Mouse (Mus musculus): ENCODE data around the gene Chaf1a. TPM values are rescaled to one million over a fixed set of nuclear protein-coding genes. Genes with fewer than 3 reads are reported as not detected.

The Chaf1a gene
- polyA plus RNA-seq, 1 experiment from 2014 or later = 3.0 TPM

DNA sequence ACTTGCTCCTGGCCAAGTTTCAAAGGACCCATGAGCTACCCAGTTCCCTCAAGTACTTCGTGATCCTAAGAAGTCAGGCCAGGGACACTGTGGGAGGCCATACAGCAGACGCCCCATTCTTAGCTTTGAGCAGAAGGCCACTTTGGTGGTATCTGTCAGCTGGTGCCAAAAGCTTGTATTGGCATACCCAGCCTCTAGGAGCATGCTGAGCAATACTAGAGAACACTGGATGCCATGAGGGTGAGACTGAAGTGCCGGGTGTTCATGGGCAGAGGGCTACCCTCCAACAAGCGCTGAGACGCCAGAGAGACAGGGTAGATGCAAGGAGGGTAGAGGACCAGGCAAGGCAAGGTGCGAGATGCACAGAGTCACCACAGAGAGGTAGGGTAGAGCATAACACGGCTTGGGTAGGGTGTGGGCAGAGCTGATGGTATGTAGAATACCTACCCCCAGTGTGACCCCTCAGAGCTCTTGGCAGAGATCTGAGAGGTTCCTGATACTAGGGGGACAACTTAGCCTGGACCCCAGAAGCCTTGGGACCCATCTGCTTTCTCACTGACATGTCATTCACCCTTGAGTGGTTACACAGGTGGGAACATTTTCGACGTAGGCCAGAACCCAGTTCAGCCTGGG, 9.9 kb upstream of the Chaf1a start:
- no peak overlapping the region for H3K4me3 ChIP-seq (ENCODE audit: low read depth, low read length)
- ATAC-seq (no peak), DNase-seq (ENCODE audit: low spot score) (no peak)
- H3K9me3 ChIP-seq (ENCODE audit: low read length) = no peaks in the 10 kb centered on the region
- H3K27me3 ChIP-seq (replicated peaks; ENCODE audit: insufficient read depth, low read length) = no peaks in the 10 kb centered on the region
- H3K4me1 ChIP-seq (ENCODE audit: insufficient read depth, low read depth, low read length) = peaks cover 7% of the 10 kb centered on the region; the same call in 1 of the 2 replicates
- 87% methylated on average over 9 of the region's 9 CpGs for WGBS
- TF ChIP-seq CTCF (IDR thresholded peaks at IDR 0.05) = no peak
- TF ChIP-seq EP300 (IDR thresholded peaks at IDR 0.05) = no peak
- no peak overlapping the region for H3K27ac ChIP-seq (ENCODE audit: low read length)
- no peak overlapping the region for H3K4me2 ChIP-seq (replicated peaks; ENCODE audit: low read depth, low read length)
- H3K9ac ChIP-seq (replicated peaks; ENCODE audit: low read depth) = no peak overlapping the region
- H3K36me3 ChIP-seq (ENCODE audit: insufficient read depth, low read length) = no peaks in the 10 kb centered on the region

DNA sequence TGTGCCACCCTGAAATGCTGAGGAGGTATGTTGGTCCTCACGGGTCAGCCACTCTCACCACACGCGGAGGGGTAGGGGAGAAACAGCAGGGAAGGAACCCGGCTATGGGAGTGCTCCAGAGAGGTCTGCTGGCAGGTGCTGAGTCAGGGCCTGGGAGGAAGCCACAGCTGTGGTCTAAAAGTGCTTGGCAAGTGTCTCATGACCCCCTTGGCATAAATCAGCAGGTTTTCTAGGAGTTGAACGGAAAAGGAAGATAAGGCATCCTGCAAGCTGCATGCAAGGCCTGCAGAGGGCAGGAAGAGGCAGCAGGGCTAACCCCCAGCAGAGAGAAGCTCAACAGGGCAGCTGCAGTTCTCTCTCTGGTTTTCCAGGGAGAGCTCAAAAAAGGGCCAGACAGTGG, 9.3 kb upstream of the Chaf1a start:
- Histone ChIP-seq H3K27ac (ENCODE audit: low read length) (no peak overlapping the region), H3K9me3 (ENCODE audit: low read length) (no peaks in the 10 kb centered on the region), H3K27me3 (replicated peaks; ENCODE audit: insufficient read depth, low read length) (no peaks in the 10 kb centered on the region), H3K4me3 (ENCODE audit: low read depth, low read length) (no peak overlapping the region), H3K4me1 (ENCODE audit: insufficient read depth, low read depth, low read length) (peaks cover 11% of the 10 kb centered on the region; the same call in 1 of the 2 replicates), H3K4me2 (replicated peaks; ENCODE audit: low read depth, low read length) (no peak overlapping the region), H3K36me3 (ENCODE audit: insufficient read depth, low read length) (no peaks in the 10 kb centered on the region), H3K9ac (replicated peaks; ENCODE audit: low read depth) (no peak overlapping the region)
- WGBS = 39% methylated on average over 5 of the region's 5 CpGs
- peak; percentile 34 for ATAC-seq
- TF ChIP-seq EP300 (IDR thresholded peaks at IDR 0.05) (no peak), CTCF (IDR thresholded peaks at IDR 0.05) (peak; percentile 36)
- DNase-seq (ENCODE audit: low spot score) = peak; percentile 43

DNA sequence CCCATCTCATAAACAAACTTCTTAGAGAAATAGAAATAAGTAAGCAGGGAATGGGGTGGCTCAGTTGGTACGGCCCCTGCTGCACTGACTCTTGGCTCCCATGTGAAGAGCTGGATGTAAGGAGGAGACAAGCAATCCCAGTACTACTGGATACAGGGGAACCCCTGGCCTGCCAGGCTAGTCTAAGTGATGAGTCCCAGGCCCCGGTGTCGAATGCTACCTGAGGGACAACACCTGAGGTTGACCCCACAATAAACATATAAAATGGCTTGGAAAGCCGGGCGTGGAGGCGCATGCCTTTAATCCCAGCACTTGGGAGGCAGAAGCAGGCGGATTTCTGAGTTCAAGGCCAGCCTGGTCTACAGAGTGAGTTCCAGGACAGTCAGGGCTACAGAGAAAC, 8.8 kb upstream of the Chaf1a start:
- Histone ChIP-seq H3K27ac (ENCODE audit: low read length) (no peak overlapping the region), H3K4me3 (ENCODE audit: low read depth, low read length) (no peak overlapping the region), H3K36me3 (ENCODE audit: insufficient read depth, low read length) (no peaks in the 10 kb centered on the region), H3K4me2 (replicated peaks; ENCODE audit: low read depth, low read length) (no peak overlapping the region), H3K27me3 (replicated peaks; ENCODE audit: insufficient read depth, low read length) (no peaks in the 10 kb centered on the region), H3K9ac (replicated peaks; ENCODE audit: low read depth) (no peak overlapping the region), H3K4me1 (ENCODE audit: insufficient read depth, low read depth, low read length) (peaks cover 11% of the 10 kb centered on the region; the same call in 1 of the 2 replicates), H3K9me3 (ENCODE audit: low read length) (no peaks in the 10 kb centered on the region)
- ATAC-seq (no peak), DNase-seq (ENCODE audit: low spot score) (no peak)
- WGBS = 92% methylated on average over 7 of the region's 7 CpGs
- TF ChIP-seq EP300 (IDR thresholded peaks at IDR 0.05) (no peak), CTCF (IDR thresholded peaks at IDR 0.05) (no peak)

DNA sequence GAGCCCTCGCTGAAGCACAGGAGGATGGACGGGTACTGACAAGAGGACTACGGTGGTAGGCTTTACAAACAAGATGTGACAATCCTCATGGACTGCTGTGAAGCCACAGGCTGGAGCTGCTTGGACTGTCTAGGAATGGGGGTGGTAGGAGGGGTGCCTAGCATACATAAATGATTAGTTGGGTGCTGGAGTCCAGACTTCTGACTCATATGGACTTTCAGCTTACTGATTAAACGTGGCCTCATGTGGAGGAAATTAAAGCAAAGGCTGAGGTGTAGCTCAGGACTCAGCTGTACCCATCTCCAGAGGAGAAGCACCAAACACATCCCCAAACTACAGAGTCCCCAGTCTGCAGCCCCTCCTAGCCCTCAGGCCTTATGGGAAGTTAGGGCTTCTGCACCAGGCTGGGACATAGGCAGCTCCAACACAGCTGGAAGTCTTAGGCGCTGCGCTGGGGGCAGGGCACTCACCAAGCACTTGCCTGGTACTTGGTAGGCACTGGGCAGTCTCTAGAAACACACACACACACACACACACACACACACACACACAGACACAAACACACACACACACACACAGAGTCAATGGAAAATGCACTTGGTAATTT, 8.0 kb upstream of the Chaf1a start:
- Histone ChIP-seq H3K27ac (ENCODE audit: low read length) (no peak overlapping the region), H3K36me3 (ENCODE audit: insufficient read depth, low read length) (no peaks in the 10 kb centered on the region), H3K9me3 (ENCODE audit: low read length) (no peaks in the 10 kb centered on the region), H3K9ac (replicated peaks; ENCODE audit: low read depth) (no peak overlapping the region), H3K4me1 (ENCODE audit: insufficient read depth, low read depth, low read length) (peaks cover 14% of the 10 kb centered on the region; the same call in 1 of the 2 replicates), H3K27me3 (replicated peaks; ENCODE audit: insufficient read depth, low read length) (no peaks in the 10 kb centered on the region), H3K4me2 (replicated peaks; ENCODE audit: low read depth, low read length) (no peak overlapping the region), H3K4me3 (ENCODE audit: low read depth, low read length) (no peak overlapping the region)
- no peak for ATAC-seq
- WGBS = 68% methylated on average over 6 of the region's 6 CpGs
- TF ChIP-seq EP300 (IDR thresholded peaks at IDR 0.05) (no peak), CTCF (IDR thresholded peaks at IDR 0.05) (no peak)
- no peak for DNase-seq (ENCODE audit: low spot score)

GRCm38 (mm10) chr17:56032831-56033230, 7.4 kb upstream of the Chaf1a start:
- no peak overlapping the region for H3K4me3 ChIP-seq (ENCODE audit: low read depth, low read length)
- no peak overlapping the region for H3K4me2 ChIP-seq (replicated peaks; ENCODE audit: low read depth, low read length)
- no peaks in the 10 kb centered on the region for H3K36me3 ChIP-seq (ENCODE audit: insufficient read depth, low read length)
- no peak overlapping the region for H3K9ac ChIP-seq (replicated peaks; ENCODE audit: low read depth)
- WGBS = 66% methylated on average over 7 of the region's 7 CpGs
- TF ChIP-seq EP300 (IDR thresholded peaks at IDR 0.05) (no peak), CTCF (IDR thresholded peaks at IDR 0.05) (no peak)
- no peaks in the 10 kb centered on the region for H3K9me3 ChIP-seq (ENCODE audit: low read length)
- no peak overlapping the region for H3K27ac ChIP-seq (ENCODE audit: low read length)
- ATAC-seq (no peak), DNase-seq (ENCODE audit: low spot score) (no peak)
- no peaks in the 10 kb centered on the region for H3K27me3 ChIP-seq (replicated peaks; ENCODE audit: insufficient read depth, low read length)
- H3K4me1 ChIP-seq (ENCODE audit: insufficient read depth, low read depth, low read length) = peaks cover 14% of the 10 kb centered on the region; the same call in 1 of the 2 replicates

- WGBS = 80% methylated on average over 7 of the region's 7 CpGs
- no peaks in the 10 kb centered on the region for H3K27me3 ChIP-seq (replicated peaks; ENCODE audit: insufficient read depth, low read length)
Observed at GRCm38 (mm10) chr17:56034040-56034725, 6.1 kb upstream of the Chaf1a start.

More at GRCm38 (mm10) chr17:56034040-56034725, 6.1 kb upstream of the Chaf1a start:
- DNase-seq (ENCODE audit: low spot score) (no peak), ATAC-seq (no peak)
- no peak overlapping the region for H3K9ac ChIP-seq (replicated peaks; ENCODE audit: low read depth)
- no peak overlapping the region for H3K4me2 ChIP-seq (replicated peaks; ENCODE audit: low read depth, low read length)
- peaks cover 14% of the 10 kb centered on the region; the same call in 1 of the 2 replicates for H3K4me1 ChIP-seq (ENCODE audit: insufficient read depth, low read depth, low read length)
- H3K4me3 ChIP-seq (ENCODE audit: low read depth, low read length) = no peak overlapping the region
- TF ChIP-seq CTCF (IDR thresholded peaks at IDR 0.05) = no peak
- no peak for TF ChIP-seq EP300 (IDR thresholded peaks at IDR 0.05)
- no peak overlapping the region for H3K27ac ChIP-seq (ENCODE audit: low read length)
- no peaks in the 10 kb centered on the region for H3K9me3 ChIP-seq (ENCODE audit: low read length)
- no peaks in the 10 kb centered on the region for H3K36me3 ChIP-seq (ENCODE audit: insufficient read depth, low read length)

Data from lung, postnatal 0 days (tissue).